ENCODE assay signal across 8 mouse cellular contexts in the genomic region with DNA sequence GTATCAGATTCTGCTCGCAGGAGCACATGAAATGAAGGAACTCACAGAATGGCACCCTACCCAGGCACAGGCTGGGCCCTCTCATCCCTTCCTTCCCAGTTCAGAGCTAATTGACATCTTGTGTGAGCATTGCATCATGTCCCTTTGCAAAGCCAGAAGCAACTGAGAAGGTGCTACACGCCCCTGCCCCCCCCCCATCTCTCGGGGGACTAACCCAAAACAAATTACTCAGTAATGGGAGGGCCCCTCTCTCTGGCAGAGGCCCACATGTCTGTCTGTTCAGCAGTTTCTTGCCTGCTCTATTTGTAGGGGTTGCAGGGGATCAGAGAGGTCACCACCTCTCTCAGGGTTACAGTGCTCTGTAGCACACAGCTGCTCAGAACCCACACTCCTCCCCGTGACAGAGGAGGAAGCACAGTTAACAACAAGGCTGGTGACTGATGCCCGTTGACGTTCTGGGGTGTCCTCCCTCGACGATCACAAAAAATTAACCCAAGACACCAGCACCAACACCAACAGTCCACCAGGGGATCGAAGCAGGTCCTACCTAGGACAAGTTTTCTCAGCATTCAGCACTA.
DNase-seq lines count a peak whose midpoint lies in the region; ATAC-seq and TF ChIP-seq lines count a peak whose summit lies in the region.

No protein-coding gene starts in this region.

- no peak for DNase-seq in stomach, postnatal 0 days (ENCODE audit: low spot score)
- DNase-seq in cerebellum, postnatal 25 days = no peak
- DNase-seq in cerebellum, adult 11-12 months = no peak

- no peaks in the 10 kb centered on the region for H3K27me3 ChIP-seq in ES-Bruce4 (ENCODE audit: control insufficient read depth, insufficient read depth, low read length, poor library complexity, severe bottlenecking)
- H3K27me3 ChIP-seq in heart, embryonic 14.5 days (ENCODE audit: control insufficient read depth, insufficient read depth, low read length) = no peaks in the 10 kb centered on the region
- no peaks in the 10 kb centered on the region for H3K27me3 ChIP-seq in kidney, embryonic 14.5 days (ENCODE audit: control insufficient read depth, insufficient read depth, low read length)
- H3K27me3 ChIP-seq in stomach, postnatal 0 days (ENCODE audit: control insufficient read depth, insufficient read depth, low read length) = no peaks in the 10 kb centered on the region

- ATAC-seq in common myeloid progenitor, adult 5-6 weeks (replicated peaks; ENCODE audit: low read depth, poor library complexity, severe bottlenecking) = peak; percentile 55
- ATAC-seq in heart, embryonic 14.5 days (ENCODE audit: insufficient number of reproducible peaks, insufficient read depth, low FRiP score, low read depth) = peak; percentile 10; the same call in 1 of the 2 replicates
- ATAC-seq in kidney, embryonic 14.5 days (ENCODE audit: low FRiP score, low TSS enrichment) = peak; percentile 37
- ATAC-seq in megakaryocyte, adult 5-6 weeks (ENCODE audit: poor library complexity, severe bottlenecking) = peak; percentile 22
- peak; percentile 45 for ATAC-seq in stomach, postnatal 0 days (ENCODE audit: low FRiP score, low TSS enrichment)

- whole genome bisulfite sequencing in heart, embryonic 14.5 days = 45% methylated on average over 9 of the region's 9 CpGs
- WGBS in kidney, embryonic 14.5 days = 12% methylated on average over 9 of the region's 9 CpGs
- 26% methylated on average over 9 of the region's 9 CpGs for WGBS in stomach, postnatal 0 days

- H3K4me3 ChIP-seq in ES-Bruce4 (ENCODE audit: low read depth, low read length) = no peak overlapping the region
- H3K4me3 ChIP-seq in heart, embryonic 14.5 days (ENCODE audit: control insufficient read depth in 1 of 2, insufficient read depth in 1 of 2, low read depth in 1 of 2, low read length in 2 of 2) = no peak overlapping the region
- H3K4me3 ChIP-seq in kidney, embryonic 14.5 days (ENCODE audit: low read length) = no peak overlapping the region
- no peak overlapping the region for H3K4me3 ChIP-seq in stomach, postnatal 0 days (ENCODE audit: low read depth, low read length)

- peak overlapping the region; percentile 98 for H3K27ac ChIP-seq in ES-Bruce4 (ENCODE audit: insufficient read depth, low read length)
- H3K27ac ChIP-seq in heart, embryonic 14.5 days (replicated peaks in 1 of 2; ENCODE audit: control insufficient read depth in 1 of 2, insufficient read depth in 1 of 2, low read depth in 2 of 2, low read length in 2 of 2) = peak overlapping the region in 1 of 2 experiments; percentile 80; a peak in 1 of 4 replicates
- peak overlapping the region; percentile 81; the same call in 1 of the 2 replicates for H3K27ac ChIP-seq in kidney, embryonic 14.5 days (ENCODE audit: low read depth, low read length)
- peak overlapping the region; percentile 56 for H3K27ac ChIP-seq in stomach, postnatal 0 days (replicated peaks)

- no peaks in the 10 kb centered on the region for H3K36me3 ChIP-seq in ES-Bruce4 (ENCODE audit: control insufficient read depth, insufficient read depth, low read length, poor library complexity, severe bottlenecking)
- H3K36me3 ChIP-seq in heart, embryonic 14.5 days (ENCODE audit: control insufficient read depth, insufficient read depth, low read length) = no peaks in the 10 kb centered on the region
- H3K36me3 ChIP-seq in kidney, embryonic 14.5 days (ENCODE audit: control insufficient read depth, insufficient read depth, low read length) = no peaks in the 10 kb centered on the region
- no peaks in the 10 kb centered on the region for H3K36me3 ChIP-seq in stomach, postnatal 0 days (ENCODE audit: control insufficient read depth, insufficient read depth, low read length)

- H3K4me1 ChIP-seq in ES-Bruce4 (ENCODE audit: control insufficient read depth, insufficient read depth, low read length) = peaks cover 15% of the 10 kb centered on the region
- peaks cover 44 to 82% of the 10 kb centered on the region in 2 experiments for H3K4me1 ChIP-seq in heart, embryonic 14.5 days (ENCODE audit: control insufficient read depth in 2 of 2, insufficient read depth in 2 of 2, low read length in 2 of 2)
- peaks cover 84% of the 10 kb centered on the region for H3K4me1 ChIP-seq in kidney, embryonic 14.5 days (ENCODE audit: control insufficient read depth, insufficient read depth, low read length)
- H3K4me1 ChIP-seq in stomach, postnatal 0 days (replicated peaks; ENCODE audit: control insufficient read depth, insufficient read depth) = peaks cover 17% of the 10 kb centered on the region

- TF ChIP-seq EP300 in ES-Bruce4 (IDR thresholded peaks at IDR 0.05; ENCODE audit: insufficient read depth, low read depth, low read length) = no peak
- TF ChIP-seq EP300 in stomach, postnatal 0 days (optimal IDR thresholded peaks at IDR 0.05) = no peak

- no peak for TF ChIP-seq POLR2A in ES-Bruce4 (IDR thresholded peaks at IDR 0.05; ENCODE audit: insufficient read depth, low read length)

- H3K9me3 ChIP-seq in ES-Bruce4 (replicated peaks; ENCODE audit: control insufficient read depth, insufficient read depth, low read length, poor library complexity, severe bottlenecking) = no peaks in the 10 kb centered on the region
- H3K9me3 ChIP-seq in heart, embryonic 14.5 days (ENCODE audit: control insufficient read depth, low read length) = no peaks in the 10 kb centered on the region
- H3K9me3 ChIP-seq in kidney, embryonic 14.5 days (ENCODE audit: control insufficient read depth, low read length) = no peaks in the 10 kb centered on the region
- no peaks in the 10 kb centered on the region for H3K9me3 ChIP-seq in stomach, postnatal 0 days (ENCODE audit: control insufficient read depth, low read length)

- no peak for TF ChIP-seq CTCF in ES-Bruce4 (IDR thresholded peaks at IDR 0.05; ENCODE audit: low read depth, low read length)
- TF ChIP-seq CTCF in stomach, postnatal 0 days (IDR thresholded peaks at IDR 0.05; ENCODE audit: low read depth) = peak; percentile 46

- H3K9ac ChIP-seq in ES-Bruce4 (ENCODE audit: low read depth, poor library complexity, severe bottlenecking) = peak overlapping the region; percentile 57
- no peak overlapping the region for H3K9ac ChIP-seq in heart, embryonic 14.5 days (ENCODE audit: low read length)
- no peak overlapping the region for H3K9ac ChIP-seq in kidney, embryonic 14.5 days (ENCODE audit: low read depth, low read length)
- no peak overlapping the region for H3K9ac ChIP-seq in stomach, postnatal 0 days (ENCODE audit: low read length)

- H3K4me2 ChIP-seq in heart, embryonic 14.5 days (ENCODE audit: low read length) = no peak overlapping the region
- no peak overlapping the region for H3K4me2 ChIP-seq in kidney, embryonic 14.5 days (replicated peaks; ENCODE audit: low read depth, low read length)
- no peak overlapping the region for H3K4me2 ChIP-seq in stomach, postnatal 0 days (replicated peaks; ENCODE audit: low read depth)
